Mouse (Mus musculus) erythroid progenitor cell, adult 5-6 weeks (primary cell): Measurements from ENCODE around the gene Nfatc2ip. TPM values are rescaled to one million over a fixed set of nuclear protein-coding genes. Genes with fewer than 3 reads are reported as not detected.
"Not testable (repeated sequence)": the region's sequence is repeated elsewhere in the genome, so short reads cannot be mapped to it uniquely, and the experiment has no call there.

ENCODE experiments used
- ATAC-seq: replicated peaks from 2 replicates; pipeline ENCODE4 v1.8.0; 2016; ENCODE audit warnings: moderate number of reproducible peaks, mild to moderate bottlenecking, moderate TSS enrichment, inconsistent platforms; ENCODE audit not compliant: poor library complexity, low FRiP score, severe bottlenecking
- total RNA-seq, 2 experiments: library from RNA; stranded (forward) in 1 of 2; stranded (reverse) in 1 of 2; fragments of 150-400 nt in 1 of 2; fragments of 186-747, 209-891 nt in 1 of 2; gene quantifications; 2 replicates each; pipeline versions ENCODE4 v1.2.3 to v1.2.4; 2015 to 2017; ENCODE audit warnings: low replicate concordance in 2 of 2

Gene Nfatc2ip
- total RNA-seq, 2 experiments from 2014 or later = 10.1 to 22.7 TPM

DNA sequence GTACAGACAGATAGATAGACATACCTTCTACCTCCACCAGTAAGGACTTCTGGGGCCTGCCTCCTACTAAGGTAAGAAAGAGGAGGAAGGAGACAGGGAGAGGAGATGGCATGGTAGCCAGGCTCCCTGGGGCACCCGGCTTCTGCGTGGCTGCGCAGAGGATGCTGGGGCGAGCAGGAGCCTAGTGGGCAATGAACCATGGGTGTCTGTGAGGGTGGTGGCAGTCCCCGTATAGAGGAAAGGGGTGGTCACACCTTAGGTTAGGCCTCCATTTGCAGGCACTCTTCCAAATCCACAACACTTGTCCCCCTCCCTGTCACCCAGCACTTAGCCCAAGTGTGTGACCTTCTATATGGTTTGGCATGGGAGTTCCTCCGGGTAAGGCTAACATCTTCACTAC, 18.2 kb upstream of the Nfatc2ip start, which contains the start of gene Cd19:
Gene Cd19 (minus strand): TSS at position 165 of the 400 bp plus-strand sequence.
- ATAC-seq = no peak

DNA sequence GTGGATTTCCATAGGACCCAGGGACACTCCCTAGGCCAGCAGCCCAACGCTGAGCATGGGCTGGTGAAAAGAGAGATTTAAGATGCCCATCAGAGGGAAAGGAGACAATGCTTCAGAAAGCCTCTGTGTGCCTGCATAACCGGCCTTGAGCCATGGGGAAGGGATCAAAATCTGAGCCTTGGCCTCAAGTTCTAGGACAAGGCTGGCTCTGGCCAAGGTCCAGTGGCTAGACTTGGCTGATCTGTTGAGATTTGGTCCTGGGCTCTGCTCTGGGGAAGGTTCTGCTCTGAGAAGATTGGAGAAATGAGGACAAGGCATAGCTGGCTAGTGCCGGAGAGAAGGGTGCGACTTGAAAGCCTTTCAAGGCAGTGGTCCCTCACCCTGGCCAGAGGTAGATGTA, 14.5 kb upstream of the Nfatc2ip start:
- no peak for ATAC-seq

DNA sequence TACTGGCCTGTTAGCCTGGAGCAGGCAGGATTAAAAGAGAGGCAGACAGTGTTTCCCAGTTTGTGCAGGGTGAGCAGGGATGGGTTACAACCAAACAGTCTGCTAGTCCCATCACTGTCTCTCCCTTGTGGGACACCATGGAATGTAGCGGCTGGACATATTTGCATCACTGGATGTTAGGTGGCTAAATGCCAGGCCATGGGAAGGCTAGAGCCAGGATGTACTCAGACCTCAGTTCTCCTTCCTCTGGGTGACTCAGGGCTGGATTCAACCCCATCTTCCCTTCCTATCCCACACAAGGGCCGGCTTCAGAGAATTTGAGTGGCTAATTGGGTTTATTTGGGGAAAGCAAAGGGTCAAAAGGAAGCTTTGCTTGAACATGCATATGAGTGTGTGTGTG, 12.1 kb upstream of the Nfatc2ip start:
- ATAC-seq = no peak

DNA sequence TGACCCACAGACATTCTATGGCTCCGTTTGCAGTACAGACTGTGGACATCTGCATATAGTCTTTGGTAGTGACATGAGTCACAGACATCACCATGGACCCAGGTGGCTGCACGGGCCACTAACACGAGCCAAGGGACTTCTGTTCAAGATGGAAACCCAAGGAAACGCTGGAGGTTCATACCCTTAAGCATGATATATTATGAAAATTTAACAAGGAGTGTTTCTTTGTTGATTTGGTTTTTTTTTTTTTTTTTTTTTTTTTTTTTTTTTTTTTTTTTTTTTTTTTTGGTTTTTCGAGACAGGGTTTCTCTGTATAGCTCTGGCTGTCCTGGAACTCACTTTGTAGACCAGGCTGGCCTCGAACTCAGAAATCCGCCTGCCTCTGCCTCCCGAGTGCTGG, 6.0 kb upstream of the Nfatc2ip start:
- not testable (repeated sequence) for ATAC-seq

DNA sequence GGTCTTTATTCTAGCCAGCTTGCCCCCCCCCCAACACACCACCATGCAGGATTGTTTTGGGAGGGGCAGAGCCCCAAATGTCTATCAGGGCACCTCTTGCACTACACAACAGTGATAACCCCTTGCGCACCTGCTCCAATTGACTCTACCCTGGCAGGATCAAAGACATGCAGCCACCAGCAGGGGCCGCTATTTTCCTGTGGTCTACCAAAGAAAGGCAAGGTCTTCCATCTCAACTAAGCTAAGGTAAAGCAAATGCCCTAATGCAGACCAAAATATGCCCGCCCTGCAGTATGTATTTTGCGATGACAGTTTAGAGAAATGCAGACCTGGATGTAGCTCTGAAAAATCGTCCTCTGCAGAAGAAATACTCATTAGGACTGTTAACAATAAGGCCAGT, 3.0 kb upstream of the Nfatc2ip start:
- 0 out of 2 replicates have a peak, but pooled peaks have one; percentile 32 for ATAC-seq

DNA sequence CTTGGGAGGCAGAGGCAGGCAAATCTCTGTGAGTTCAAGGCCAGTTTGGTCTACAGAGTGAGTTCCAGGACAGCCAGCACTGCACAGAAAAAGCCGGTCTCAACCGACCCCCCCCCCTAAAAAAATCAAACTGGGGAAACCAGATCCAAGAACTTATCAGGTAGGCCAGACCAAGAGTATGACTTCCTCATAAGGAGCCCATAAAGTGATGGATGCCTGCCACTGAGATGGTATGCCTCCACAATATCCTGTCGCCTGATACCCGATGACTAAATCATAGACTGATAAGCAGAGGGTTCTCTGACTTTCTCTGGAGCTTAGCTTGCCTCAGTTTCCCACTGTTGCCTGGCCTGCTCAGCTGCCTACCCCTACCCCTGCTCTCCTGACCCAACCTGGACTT, 1.3 kb upstream of the Nfatc2ip start:
- ATAC-seq = no peak

DNA sequence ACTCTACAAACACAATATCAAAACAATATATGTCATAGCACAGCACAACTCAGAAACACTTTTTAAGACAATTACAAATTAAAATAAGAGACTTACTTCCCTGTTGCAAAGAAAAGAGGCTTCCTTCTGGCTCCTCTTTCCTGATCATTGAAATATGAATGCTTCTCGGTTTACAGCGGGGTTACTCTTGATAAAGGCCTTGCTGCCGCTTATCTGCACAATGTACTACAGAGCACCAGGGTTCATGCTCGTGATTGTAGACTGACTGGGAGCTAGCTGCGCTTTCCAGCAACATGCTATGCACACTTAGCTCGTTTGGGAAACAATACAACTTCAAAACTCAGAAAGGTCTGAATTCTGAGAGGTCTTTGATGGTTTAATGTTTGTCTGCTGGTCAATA, 684 bp upstream of the Nfatc2ip start:
- 0 out of 2 replicates have a peak, but pooled peaks have one; percentile 32 for ATAC-seq

DNA sequence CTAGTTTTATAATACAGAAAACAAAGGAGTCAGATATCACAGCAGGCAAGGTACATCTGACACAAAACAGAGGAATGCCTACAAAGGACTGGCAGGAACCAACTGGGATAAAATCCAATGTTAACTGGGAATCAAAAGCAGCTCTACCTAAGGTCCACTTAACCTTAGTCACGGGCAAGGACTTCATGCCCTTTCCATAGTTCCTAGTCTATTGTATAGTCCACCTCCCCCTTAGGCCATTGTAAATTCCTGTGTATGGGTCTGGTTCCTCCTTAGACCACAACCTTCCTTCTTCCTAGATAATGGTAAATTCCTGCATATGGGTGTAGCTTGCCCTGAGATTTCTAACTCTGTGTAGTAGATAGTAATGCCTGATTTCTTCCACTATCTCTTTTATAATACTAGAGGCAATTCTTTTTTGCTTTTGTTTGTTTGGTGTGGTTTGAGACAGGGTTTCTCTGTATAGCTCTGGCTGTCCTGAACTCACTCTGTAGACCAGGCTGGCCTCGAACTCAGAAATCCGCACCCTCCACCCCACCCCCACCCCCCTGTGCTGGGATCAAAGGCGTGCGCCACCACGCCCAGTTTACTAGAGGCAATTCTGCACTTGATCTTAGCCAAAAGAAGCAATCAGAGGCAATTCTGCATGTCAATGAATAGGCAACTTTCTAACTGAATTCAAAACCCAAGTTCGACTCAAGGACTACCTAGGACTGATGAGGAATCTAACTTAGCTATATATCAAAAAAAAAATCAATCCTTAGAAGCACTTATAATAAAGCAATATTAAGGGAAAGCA, 4.3 kb downstream of the Nfatc2ip start:
- ATAC-seq = not testable (repeated sequence)

DNA sequence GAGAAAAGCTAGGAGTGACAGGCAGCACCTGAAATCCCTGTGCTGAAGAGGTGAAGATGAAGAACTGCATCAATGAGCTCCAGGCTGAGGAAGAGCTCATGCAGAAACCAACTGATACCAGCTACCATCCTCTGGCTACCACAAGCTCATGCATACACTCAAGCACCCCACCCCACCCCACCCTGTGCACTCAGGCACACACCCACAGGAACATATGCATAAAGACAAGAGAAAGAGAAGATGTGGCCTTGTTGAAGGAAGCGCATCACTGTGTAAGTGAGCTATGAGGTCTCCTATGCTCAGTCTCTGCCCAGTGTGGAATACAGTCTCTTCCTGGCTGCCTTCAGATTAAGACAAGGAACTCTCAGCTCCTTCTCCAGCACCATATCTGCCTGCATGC, 8.4 kb downstream of the Nfatc2ip start:
- no peak for ATAC-seq

DNA sequence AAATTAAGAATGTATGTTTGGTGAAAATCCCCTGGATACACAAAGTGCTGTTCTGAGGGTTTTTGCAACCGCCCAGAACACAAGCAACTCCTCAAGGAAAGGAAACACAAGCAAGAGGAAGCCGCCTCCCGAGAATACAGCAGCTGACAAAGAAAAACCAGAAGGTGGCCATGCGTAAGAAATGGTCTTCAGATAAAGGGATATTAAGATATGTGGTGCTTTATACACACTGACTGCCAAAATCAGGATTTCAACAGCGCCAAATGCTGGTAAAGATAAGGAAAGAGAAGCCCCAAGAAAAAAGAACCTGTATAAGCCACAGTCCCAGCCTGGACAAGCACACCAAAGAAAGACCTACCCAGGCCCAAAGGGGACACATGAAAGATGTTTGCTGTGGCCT, 13.0 kb downstream of the Nfatc2ip start:
- no peak for ATAC-seq

DNA sequence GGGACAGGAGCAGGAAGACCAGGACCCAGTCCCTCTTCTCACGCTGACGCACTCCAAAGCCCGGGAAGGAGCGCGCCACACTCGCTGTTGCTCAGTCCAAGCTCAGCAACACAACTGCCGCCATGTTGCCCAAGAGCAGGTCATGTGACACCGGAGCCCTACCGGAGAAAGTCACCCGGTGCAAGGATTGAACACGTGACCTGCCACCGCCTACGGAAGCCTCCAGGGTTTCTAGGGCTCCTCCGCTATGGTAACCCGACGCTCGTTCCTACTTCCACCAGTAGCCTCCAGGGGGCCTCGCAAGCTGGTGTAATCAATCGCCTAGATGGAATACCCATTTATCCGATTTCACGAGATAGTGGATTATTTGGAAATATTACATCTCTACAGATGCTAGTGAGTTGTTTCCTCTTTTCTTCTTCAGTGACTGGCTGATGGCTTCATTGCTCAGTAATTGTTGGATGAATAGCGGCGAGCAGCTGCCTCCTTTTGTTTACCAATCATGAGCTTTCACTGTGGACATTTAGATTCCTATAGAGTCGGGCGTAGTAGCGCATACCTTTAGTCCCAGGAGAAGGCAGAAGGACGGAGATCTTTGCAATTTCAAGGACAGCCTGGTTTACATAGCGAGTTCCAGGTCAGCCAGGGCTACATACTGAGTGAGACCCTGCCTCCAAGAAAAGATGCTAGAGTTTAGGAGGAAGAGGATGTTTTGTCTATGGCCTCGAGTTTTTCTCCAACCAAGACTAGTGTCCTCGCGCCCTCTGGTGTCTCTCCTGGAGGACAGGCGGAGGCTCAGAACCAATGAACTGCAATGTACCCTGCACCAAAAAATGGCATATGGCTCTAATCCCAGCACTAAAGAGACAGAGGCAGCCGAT, 19.0 kb downstream of the Nfatc2ip start, which contains the start of gene Spns1:
Gene Spns1 (minus strand): TSS at position 173 of the 881 bp plus-strand sequence.
- ATAC-seq = peak; percentile 92

DNA sequence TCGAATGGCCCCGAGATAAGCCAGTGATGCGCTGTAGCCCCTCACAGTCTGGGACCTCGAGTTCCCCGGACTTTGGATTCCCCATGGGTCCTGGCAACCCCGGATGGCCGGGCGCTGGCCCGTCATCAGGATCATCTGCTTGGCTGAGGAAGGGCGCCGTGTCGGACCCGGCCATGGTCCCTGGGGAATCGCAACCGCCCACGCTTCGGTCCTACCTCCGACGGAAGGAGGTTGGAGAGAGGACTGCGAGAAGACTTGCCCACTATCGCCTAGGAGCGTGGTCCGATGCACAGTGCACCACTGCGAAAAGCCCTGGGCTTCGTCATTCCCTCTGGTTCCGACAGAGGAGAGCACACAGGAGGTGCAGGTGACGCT, 19.6 kb downstream of the Nfatc2ip start:
- ATAC-seq = no peak; the same call in 1 of the 2 replicates

DNA sequence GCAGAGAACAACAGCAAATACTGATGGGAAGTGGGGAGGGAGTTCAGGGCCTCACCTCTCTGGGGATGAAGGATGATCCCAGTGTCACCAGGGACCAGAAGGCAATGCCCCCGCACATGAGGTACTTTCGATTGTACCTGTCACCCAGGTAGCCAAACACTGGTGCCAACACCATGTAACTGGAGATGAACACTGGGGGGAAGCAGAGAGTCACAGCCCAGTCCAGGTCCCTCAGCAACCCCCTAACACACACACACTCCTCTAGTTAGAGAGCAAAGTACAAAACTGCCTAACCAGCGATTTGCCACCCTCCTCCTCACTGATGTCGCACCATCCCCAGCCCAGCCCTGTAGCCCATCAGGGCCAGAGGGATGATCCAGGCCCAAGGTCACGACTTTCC, 21.5 kb downstream of the Nfatc2ip start:
- ATAC-seq = no peak

DNA sequence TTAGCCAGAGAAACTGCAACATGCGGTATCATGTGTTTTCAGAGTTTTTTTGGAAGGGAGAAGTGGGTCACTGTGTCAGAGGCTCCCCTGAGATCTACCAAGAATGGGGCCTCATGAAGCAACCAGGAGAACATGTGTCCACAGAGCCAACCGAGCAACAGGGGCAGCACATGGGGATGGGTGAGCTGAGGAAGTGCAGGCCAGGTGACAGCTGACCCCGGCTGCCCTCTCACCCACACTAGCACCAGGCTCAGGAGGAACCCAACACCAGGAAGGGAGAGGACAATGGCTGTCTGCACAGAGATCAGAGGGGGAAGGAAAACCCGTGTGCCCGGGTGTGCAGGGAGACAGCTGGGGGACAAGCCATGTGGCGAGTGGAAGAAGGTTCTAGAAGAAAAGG, 22.0 kb downstream of the Nfatc2ip start:
- ATAC-seq = no peak

DNA sequence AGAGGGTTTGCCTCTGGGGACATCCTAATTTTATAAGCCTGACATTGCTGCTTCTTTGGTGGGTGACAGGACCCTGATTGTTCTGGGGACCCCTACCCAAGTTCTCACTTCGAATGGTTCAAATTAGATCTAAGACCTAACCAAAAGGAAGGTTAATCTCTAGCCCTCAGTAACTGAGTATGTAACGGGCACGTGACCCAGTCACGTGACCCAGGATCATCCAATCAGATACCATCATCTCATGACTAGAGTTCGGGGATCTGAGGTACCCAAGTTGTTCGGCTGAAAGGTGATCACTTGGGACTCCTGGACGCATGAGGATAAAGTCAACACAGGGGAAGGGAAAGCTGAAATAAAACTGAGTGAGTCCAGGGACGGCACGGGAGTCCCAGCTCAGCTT, 23.5 kb downstream of the Nfatc2ip start:
- ATAC-seq = no peak

DNA sequence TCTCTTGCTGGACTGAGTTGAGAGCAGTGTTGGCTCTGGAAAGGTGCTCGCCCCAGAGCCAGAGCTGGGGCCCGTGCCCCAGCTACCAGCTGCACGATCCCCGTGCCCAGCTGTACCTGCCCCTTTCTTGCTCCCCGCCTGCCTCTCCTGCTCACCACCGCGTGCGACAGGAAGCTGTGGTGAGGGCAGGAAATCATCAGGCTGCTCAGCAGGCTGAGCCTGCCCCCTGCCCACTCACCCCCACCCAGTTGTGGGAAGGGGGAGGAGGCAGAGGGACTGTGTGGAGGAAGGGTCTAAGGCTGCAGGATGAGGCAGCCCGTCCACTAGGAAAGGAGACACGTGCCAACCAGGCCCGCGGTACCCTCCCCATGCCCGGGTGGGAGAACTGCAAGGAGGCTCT, 27.1 kb downstream of the Nfatc2ip start, which contains the start of gene Lat:
Gene Lat (minus strand): TSS at position 178 of the 400 bp plus-strand sequence.
- no peak for ATAC-seq

DNA sequence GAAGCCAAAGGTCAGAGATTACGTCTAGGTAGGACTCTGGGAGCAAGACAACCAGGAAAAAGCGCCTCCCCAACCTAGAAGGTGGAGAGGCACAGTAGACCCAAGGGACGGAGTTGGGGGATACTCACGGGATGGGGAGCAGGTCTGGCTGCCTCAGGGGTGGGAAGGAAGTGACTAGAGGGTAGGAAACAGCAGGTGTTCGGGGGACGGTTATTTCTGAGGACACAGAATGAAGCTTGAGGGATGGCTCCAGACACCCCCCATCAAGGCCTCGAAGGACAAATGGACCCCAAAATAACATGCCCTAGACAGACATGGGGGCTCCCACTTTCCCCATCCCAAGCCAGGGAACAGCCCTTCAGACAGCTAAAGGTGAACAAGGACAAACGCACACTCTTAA, 28.2 kb downstream of the Nfatc2ip start:
- ATAC-seq = no peak

DNA sequence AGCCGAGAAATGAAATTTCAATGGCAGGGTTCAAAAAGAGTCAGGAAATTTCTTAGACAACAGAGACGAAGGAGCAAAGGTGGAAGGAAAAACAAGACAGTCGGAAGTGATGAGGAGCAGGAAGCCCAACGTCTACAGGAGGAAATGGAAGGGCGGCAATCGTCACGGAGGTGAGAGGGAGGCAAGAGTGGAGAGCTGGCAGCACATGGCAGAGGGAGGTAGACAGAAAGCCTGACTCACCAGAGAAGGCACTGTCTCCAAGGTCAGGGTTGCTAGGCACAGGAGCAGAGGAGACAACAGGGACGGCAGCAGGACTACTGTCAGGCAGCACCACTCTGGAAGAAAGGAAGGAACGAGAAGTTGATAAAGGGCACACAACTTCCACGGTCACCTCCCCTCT, 28.9 kb downstream of the Nfatc2ip start:
- no peak for ATAC-seq

DNA sequence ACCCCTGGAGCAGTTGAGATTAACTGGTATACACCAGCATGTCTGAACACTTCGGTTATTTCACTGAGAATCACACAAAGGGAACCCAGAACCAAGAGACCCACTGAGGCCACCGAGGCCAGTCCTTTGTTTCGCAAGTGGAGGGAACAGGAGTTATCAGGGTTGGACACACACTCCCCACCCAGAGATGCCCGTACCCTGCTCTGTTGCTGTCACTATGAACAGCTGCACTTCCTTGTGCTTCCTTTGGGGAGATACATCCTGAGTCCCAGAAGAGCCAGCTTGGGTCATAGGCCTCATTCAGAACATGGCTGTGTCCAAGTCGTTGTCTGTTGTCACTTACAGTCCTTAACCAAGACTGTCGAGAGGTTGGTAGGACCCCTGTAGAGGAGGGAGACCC, 33.5 kb downstream of the Nfatc2ip start:
- ATAC-seq = no peak

DNA sequence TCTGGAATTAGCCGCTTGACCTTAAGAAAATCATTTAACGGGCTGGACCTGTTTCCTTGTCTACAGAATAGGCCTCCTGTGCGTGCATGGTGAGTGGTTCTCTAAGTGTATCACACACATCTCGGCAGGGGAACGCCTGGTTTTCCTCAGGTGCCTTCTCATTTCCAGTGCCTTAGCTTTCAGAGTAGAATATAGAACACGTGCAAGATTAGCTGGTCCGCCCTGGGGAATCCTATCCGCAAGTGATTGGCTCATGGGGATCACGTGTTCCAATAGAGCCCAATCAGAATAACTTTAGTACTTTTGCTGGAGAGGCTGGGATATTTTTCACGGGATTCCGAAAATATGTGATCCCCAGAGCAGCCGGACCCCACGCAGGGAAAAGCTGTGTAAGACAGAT, 37.5 kb downstream of the Nfatc2ip start:
- ATAC-seq = no peak

DNA sequence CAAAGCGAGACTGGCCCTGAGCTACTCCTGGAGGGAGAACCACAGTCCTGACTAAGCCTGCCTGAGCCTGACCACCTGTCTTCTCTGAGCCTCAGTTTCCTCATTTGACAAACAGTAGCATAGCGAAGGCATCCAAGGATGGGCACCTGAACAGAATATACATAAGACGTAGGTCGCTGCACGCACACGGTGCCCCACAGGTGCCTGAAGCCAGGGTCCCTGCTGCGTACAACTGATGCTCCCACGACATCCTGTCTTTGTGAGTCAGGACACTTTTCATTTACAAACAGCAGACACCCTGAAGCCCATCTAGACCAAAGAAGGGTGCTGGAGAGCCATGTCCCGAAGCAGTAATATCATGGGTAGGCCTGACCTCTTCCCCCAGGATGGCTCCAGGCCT, 38.1 kb downstream of the Nfatc2ip start:
- ATAC-seq = no peak
